Mouse (Mus musculus): Measurements from ENCODE around the gene Slc36a1. TPM values are rescaled to one million over a fixed set of nuclear protein-coding genes. Genes with fewer than 3 reads are reported as not detected.

The Slc36a1 gene
- 2.1 and 2.6 TPM in 2 replicates for polyA plus RNA-seq (2015; fragmentation: Nextera tagmentation; extraction: Ambion mirVana)

DNA sequence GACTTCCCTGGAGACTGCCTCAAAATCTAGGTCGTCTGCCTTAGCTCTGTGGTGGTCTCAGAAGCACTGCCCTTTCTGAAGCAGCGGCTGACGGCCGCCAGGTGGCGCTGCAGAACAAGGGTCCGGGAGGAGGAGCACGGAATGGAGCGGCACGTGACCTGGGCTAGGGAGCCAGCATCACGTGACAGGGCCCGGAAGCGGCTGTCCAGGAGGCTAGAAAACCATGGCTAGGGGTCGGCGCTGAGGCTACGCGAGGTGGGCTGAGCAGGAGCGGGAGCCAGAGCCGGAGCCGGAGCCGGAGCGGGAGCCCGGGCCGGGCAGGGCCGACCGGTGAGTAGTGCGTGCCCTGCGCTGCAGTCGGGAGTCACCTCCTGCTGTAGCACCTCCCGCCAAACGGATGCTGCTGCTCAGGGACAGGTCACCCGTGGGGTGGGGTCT lies at the start of gene Slc36a1:
TSS of gene Slc36a1 (plus strand) at position 192 of the 438 bp plus-strand sequence.
- Histone ChIP-seq H3K27ac (no peak within 1 kb of the TSS), H3K27me3 (no peaks in the 10 kb centered on the region), H3K4me3 (peak within 1 kb of the TSS; percentile 78), H3K9ac (peak within 1 kb of the TSS; percentile 87), H3K9me3 (no peaks in the 10 kb centered on the region), H3K36me3 (no peaks in the 10 kb centered on the region), H3K4me2 (peak within 1 kb of the TSS; percentile 96), H3K4me1 (peaks cover 17% of the 10 kb centered on the region)
- peak; percentile 84 for ATAC-seq (ENCODE audit: insufficient number of reproducible peaks, insufficient read depth, low FRiP score, low TSS enrichment, low read depth)
- under 1% methylated on average over 31 of the region's 31 CpGs for WGBS

DNA sequence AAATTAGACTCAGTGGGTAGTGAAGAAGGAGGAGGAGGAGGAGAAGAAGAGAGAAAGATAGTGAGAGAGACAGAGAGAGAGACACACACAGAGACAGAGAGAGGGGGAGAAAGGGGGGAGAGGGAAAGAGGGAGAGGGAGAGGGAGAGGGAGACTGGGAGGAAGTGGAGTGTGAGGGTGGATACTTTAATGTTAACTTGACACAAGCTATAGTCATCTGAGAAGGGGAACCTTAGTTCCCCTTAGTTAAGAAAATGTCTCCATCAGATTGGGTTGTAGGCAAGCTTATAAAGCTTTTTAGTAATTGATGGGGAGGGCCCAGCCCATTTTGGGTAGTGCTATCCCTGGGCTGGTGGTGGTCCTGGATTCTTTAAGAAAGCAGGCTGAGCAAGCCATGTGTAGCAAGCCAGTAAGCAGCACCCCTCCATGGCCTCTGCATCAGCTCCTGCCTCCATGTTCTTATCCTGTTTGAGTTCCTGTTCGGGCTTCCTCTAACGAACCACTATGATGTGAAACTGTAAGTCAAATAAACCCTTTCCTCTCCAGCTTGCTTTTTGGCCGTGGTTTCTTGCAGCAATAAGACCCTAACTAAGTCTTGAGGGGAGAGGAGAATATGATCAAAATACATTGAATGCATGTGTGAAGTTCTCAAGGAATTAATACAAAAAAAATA lies 49.6 kb upstream of the Slc36a1 start:
- no peaks in the 10 kb centered on the region for H3K4me1 ChIP-seq
- H3K4me3 ChIP-seq = no peak overlapping the region
- no peak overlapping the region for H3K4me2 ChIP-seq
- no peaks in the 10 kb centered on the region for H3K9me3 ChIP-seq
- WGBS = 54% methylated on average over 3 of the region's 3 CpGs
- H3K27me3 ChIP-seq = no peaks in the 10 kb centered on the region
- no peak overlapping the region for H3K9ac ChIP-seq
- ATAC-seq (ENCODE audit: insufficient number of reproducible peaks, insufficient read depth, low FRiP score, low TSS enrichment, low read depth) = no peak
- H3K36me3 ChIP-seq = no peaks in the 10 kb centered on the region
- H3K27ac ChIP-seq = no peak overlapping the region

DNA sequence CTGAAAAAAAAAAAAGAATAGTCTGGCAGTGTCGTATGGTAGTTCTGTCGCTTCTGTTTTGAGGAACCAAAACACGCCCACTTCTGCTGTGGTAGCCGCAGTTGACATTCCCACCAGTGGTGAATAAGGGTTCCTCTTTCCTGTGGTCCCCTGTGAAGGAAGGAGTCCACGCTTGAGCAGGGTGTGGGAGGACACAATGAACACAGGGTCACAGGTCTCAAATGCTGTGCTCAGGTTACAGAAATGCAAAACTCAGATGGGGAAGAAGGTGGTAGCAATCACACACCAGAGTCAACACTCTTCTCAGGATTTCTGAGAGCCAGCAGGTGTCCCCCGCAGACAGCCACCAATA lies 49.1 kb upstream of the Slc36a1 start:
- no peak for ATAC-seq (ENCODE audit: insufficient number of reproducible peaks, insufficient read depth, low FRiP score, low TSS enrichment, low read depth)
- H3K27ac ChIP-seq = no peak overlapping the region
- H3K9me3 ChIP-seq = no peaks in the 10 kb centered on the region
- no peaks in the 10 kb centered on the region for H3K36me3 ChIP-seq
- H3K27me3 ChIP-seq = no peaks in the 10 kb centered on the region
- no peak overlapping the region for H3K4me3 ChIP-seq
- no peak overlapping the region for H3K9ac ChIP-seq
- no peaks in the 10 kb centered on the region for H3K4me1 ChIP-seq
- no peak overlapping the region for H3K4me2 ChIP-seq
- 74% methylated on average over 6 of the region's 6 CpGs for WGBS

DNA sequence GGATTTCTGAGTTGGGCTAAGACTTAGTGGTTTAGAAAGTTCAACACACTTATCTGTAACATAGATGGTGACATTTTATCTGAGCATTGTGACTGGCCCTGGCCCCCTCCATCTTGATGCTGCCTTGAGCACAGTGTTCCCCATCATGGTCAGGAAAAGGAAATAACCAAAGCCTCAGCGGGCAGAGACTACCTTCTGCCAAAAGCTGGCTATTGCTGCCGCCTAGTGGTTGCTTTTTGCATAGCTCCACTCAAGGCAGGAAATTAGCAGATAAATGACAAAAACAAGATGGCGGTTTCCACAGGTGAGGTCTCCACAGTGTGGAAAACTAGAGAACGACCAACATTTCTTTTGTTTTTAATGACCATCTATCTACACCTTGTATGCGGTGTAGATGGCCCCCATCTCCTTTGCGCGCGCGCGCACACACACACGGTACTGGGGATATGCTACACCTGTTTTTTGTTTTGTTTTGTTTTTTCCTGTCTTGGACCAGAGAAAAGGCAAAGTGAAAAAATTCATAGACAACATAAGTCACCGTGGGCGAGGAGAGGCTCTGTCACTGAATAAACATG lies 45.3 kb upstream of the Slc36a1 start:
- Histone ChIP-seq H3K9ac (no peak overlapping the region), H3K4me2 (no peak overlapping the region), H3K9me3 (no peaks in the 10 kb centered on the region), H3K4me3 (no peak overlapping the region), H3K4me1 (no peaks in the 10 kb centered on the region), H3K36me3 (no peaks in the 10 kb centered on the region), H3K27ac (no peak overlapping the region), H3K27me3 (no peaks in the 10 kb centered on the region)
- no peak for ATAC-seq (ENCODE audit: insufficient number of reproducible peaks, insufficient read depth, low FRiP score, low TSS enrichment, low read depth)
- WGBS = 52% methylated on average over 13 of the region's 13 CpGs

DNA sequence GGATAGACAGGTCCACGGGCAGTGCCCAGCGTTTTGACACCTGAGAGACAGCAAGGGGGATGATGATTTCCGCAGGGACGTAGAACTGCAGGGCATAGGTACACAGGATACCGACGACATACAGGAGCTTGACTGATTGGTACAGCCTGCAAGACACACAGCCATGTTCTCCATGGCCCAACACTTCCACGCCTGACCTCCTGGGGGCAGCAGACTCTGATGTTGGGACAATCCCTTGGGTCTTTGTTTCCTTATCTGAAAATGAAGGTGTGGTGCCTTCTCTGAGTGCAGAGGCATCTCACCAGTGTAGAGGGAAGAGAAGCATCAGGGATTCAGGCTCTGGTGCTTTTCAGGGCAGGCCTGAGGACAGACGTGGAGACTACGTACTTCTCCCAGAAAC lies 41.5 kb upstream of the Slc36a1 start:
- WGBS = 50% methylated on average over 9 of the region's 9 CpGs
- ATAC-seq (ENCODE audit: insufficient number of reproducible peaks, insufficient read depth, low FRiP score, low TSS enrichment, low read depth) = no peak

DNA sequence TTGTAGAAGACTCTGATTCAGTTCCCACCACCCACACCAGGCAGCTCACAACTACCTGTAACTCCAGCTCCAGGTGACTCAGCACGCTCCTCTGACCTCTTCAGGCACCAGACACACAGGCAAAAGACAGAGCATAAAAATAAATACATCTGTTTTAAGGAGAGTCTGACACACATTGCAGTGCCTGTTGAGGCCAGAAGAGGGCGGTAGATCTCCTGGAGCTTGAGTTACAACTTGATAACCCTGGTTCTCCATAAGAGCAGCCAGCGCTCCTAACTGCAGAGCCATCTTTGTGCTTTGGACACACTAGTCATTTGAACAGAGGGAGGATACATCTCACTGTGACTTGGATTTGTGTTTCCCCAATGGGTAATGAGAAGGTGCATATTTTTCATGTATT lies 39.4 kb upstream of the Slc36a1 start:
- WGBS = 52% methylated on average over 3 of the region's 3 CpGs
- no peak overlapping the region for H3K4me3 ChIP-seq

More for the DNA sequence above, 41.5 kb upstream of the Slc36a1 start:
- H3K27me3 ChIP-seq = no peaks in the 10 kb centered on the region
- no peaks in the 10 kb centered on the region for H3K4me1 ChIP-seq
- H3K4me2 ChIP-seq = no peak overlapping the region
- H3K36me3 ChIP-seq = no peaks in the 10 kb centered on the region
- H3K27ac ChIP-seq = no peak overlapping the region
- H3K4me3 ChIP-seq = no peak overlapping the region
- no peaks in the 10 kb centered on the region for H3K9me3 ChIP-seq
- no peak overlapping the region for H3K9ac ChIP-seq

DNA sequence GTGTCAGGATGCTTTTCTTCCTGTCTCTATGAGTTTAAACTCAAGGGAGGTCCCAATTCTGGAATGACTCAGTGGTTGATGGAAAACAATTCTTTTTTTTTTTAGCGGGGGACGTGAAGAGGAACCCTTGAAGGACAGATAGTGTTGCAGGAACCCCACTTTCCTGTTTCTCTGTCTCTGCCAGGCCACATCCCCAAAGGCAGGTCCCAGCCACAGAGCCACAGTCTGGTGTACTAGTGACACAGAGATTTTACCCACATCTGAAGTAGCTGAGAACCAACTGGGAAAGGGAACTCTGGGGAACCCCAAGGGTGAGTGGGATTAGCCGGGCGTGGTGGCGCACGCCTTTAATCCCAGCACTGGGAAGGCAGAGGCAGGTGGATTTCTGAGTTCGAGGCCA lies 38.4 kb upstream of the Slc36a1 start:
- Histone ChIP-seq H3K36me3 (no peaks in the 10 kb centered on the region), H3K4me2 (no peak overlapping the region), H3K4me1 (no peaks in the 10 kb centered on the region), H3K4me3 (no peak overlapping the region), H3K27ac (no peak overlapping the region), H3K9me3 (no peaks in the 10 kb centered on the region), H3K27me3 (no peaks in the 10 kb centered on the region), H3K9ac (no peak overlapping the region)
- 87% methylated on average over 7 of the region's 7 CpGs for WGBS
- no peak for ATAC-seq (ENCODE audit: insufficient number of reproducible peaks, insufficient read depth, low FRiP score, low TSS enrichment, low read depth)

More for the DNA sequence above, 39.4 kb upstream of the Slc36a1 start:
- no peaks in the 10 kb centered on the region for H3K9me3 ChIP-seq
- no peak overlapping the region for H3K27ac ChIP-seq
- no peaks in the 10 kb centered on the region for H3K27me3 ChIP-seq
- H3K4me2 ChIP-seq = no peak overlapping the region
- ATAC-seq (ENCODE audit: insufficient number of reproducible peaks, insufficient read depth, low FRiP score, low TSS enrichment, low read depth) = no peak
- no peak overlapping the region for H3K9ac ChIP-seq
- H3K4me1 ChIP-seq = no peaks in the 10 kb centered on the region
- no peaks in the 10 kb centered on the region for H3K36me3 ChIP-seq

DNA sequence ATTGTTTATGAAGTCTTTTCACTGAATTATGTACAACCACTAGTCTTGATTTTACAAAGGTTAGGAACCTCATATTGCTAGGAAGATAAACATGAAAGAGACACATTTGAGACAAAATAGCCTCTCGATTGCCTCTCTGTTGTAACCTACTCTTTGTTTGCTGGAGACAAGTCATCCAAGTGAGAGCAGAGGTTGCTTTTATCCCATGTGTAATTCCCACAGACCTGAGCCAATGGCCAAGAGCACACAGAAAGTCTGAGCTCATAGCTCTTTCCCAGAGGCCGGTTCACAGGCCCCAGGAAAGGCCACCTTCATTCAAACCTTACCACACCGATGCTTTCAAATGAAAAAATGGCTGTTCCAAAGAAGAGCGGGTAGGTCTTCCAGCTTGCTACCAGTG lies 35.6 kb upstream of the Slc36a1 start:
- Histone ChIP-seq H3K27ac (no peak overlapping the region), H3K9me3 (no peaks in the 10 kb centered on the region), H3K4me3 (no peak overlapping the region), H3K36me3 (no peaks in the 10 kb centered on the region), H3K4me1 (no peaks in the 10 kb centered on the region), H3K4me2 (no peak overlapping the region), H3K9ac (no peak overlapping the region), H3K27me3 (no peaks in the 10 kb centered on the region)
- 85% methylated on average over 4 of the region's 4 CpGs for WGBS
- ATAC-seq (ENCODE audit: insufficient number of reproducible peaks, insufficient read depth, low FRiP score, low TSS enrichment, low read depth) = no peak

DNA sequence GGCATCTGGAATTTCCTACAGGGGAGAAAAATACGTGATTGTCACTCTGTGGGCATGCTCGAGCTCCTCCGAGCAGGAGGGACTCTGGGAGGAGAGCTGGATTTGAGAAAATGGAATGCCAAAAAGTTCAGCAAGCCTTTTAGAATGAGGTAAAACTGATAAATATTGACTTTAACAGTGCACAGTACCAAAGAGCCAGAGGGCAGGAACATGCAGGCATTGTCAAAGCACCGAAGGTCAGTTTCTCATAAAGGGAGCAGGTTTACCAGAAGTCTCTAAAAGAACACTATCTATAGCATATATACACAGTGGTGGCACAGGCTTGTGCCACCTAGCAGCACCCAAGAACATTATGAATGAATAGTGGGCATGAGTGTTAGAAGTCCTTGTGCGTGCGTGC lies 35.2 kb upstream of the Slc36a1 start:
- no peak overlapping the region for H3K27ac ChIP-seq
- no peak for ATAC-seq (ENCODE audit: insufficient number of reproducible peaks, insufficient read depth, low FRiP score, low TSS enrichment, low read depth)

DNA sequence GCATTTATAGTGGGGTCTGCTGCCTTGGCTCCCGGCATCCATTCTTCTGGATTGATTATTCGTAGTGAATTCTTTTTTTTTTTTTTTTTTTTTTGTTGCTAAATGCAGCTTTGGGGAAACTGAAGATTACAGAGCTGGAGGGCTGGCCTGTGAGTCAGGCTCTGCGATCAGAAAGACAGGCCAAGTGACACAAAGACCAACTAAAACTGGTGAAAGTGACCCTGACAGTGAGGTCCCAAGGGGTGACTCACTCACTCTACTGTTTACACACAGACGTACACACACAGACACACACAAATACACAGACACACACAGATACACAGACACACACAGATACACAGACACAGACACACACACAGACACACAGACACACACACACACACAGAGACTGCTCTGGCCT lies 33.6 kb upstream of the Slc36a1 start:
- ATAC-seq (ENCODE audit: insufficient number of reproducible peaks, insufficient read depth, low FRiP score, low TSS enrichment, low read depth) = no peak

More for the DNA sequence above, 35.2 kb upstream of the Slc36a1 start:
- Histone ChIP-seq H3K4me1 (no peaks in the 10 kb centered on the region), H3K27me3 (no peaks in the 10 kb centered on the region), H3K9me3 (no peaks in the 10 kb centered on the region), H3K9ac (no peak overlapping the region), H3K36me3 (no peaks in the 10 kb centered on the region), H3K4me3 (no peak overlapping the region), H3K4me2 (no peak overlapping the region)
- WGBS = 87% methylated on average over 6 of the region's 6 CpGs

DNA sequence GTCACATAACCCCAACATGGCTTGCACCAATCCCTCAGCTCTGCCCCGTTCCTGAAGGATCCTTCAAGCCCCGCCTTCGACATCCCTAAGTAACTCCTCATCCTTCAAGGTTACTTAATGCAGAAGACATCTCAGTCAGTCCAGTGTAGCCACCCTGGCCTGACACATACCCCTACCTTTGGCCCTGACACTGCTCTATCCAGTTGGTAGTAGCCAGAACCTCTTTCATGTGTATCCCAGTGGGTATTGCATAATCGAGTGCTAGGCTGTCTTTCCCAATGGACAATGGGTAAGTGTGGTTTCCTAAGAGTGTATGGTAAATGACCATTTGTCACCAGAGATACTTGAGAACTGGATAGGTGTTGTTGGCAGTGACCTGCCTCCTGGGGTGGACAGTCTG lies 25.3 kb upstream of the Slc36a1 start:
- Histone ChIP-seq H3K4me2 (no peak overlapping the region), H3K4me1 (no peaks in the 10 kb centered on the region), H3K9me3 (no peaks in the 10 kb centered on the region), H3K4me3 (no peak overlapping the region), H3K27ac (no peak overlapping the region), H3K9ac (no peak overlapping the region), H3K36me3 (no peaks in the 10 kb centered on the region), H3K27me3 (peaks cover 6% of the 10 kb centered on the region; the same call in 1 of the 2 replicates)
- ATAC-seq (ENCODE audit: insufficient number of reproducible peaks, insufficient read depth, low FRiP score, low TSS enrichment, low read depth) = no peak
- 80% methylated on average over 4 of the region's 4 CpGs for WGBS

More for the DNA sequence above, 33.6 kb upstream of the Slc36a1 start:
- H3K36me3 ChIP-seq = no peaks in the 10 kb centered on the region
- 78% methylated on average over 4 of the region's 4 CpGs for WGBS
- H3K9me3 ChIP-seq = no peaks in the 10 kb centered on the region
- H3K4me2 ChIP-seq = no peak overlapping the region
- H3K4me1 ChIP-seq = no peaks in the 10 kb centered on the region
- no peak overlapping the region for H3K27ac ChIP-seq
- no peak overlapping the region for H3K9ac ChIP-seq
- H3K4me3 ChIP-seq = no peak overlapping the region
- H3K27me3 ChIP-seq = peaks cover 6% of the 10 kb centered on the region; the same call in 1 of the 2 replicates

DNA sequence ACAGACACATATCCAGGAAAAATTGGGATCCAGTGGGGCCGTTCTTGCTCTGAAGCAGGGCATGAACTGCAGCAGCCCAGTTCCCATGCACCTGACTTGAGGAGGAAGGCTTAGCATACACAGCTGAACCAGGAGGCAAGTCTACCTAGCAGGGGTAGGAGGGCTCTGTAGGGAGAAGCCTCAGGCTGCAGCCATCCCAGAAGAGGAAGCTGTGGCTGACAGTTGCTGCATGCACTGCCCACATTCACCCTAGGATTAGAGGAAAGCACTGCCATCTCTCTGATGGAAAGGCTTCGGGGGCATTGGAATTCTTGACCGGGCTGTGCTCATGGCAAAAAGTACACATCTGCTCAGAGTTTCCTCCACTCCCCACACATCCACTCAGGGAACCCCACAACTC lies 24.3 kb upstream of the Slc36a1 start:
- no peak for ATAC-seq (ENCODE audit: insufficient number of reproducible peaks, insufficient read depth, low FRiP score, low TSS enrichment, low read depth)
- no peak overlapping the region for H3K27ac ChIP-seq
- WGBS = 88% methylated on average over 3 of the region's 3 CpGs

More for the DNA sequence above, 24.3 kb upstream of the Slc36a1 start:
- H3K27me3 ChIP-seq = no peaks in the 10 kb centered on the region; the same call in 1 of the 2 replicates
- H3K9me3 ChIP-seq = no peaks in the 10 kb centered on the region
- H3K4me2 ChIP-seq = no peak overlapping the region
- H3K4me1 ChIP-seq = no peaks in the 10 kb centered on the region
- no peaks in the 10 kb centered on the region for H3K36me3 ChIP-seq
- no peak overlapping the region for H3K4me3 ChIP-seq
- H3K9ac ChIP-seq = no peak overlapping the region

Measured in embryonic facial prominence, embryonic 13.5 days (tissue).